In the genomic region with DNA sequence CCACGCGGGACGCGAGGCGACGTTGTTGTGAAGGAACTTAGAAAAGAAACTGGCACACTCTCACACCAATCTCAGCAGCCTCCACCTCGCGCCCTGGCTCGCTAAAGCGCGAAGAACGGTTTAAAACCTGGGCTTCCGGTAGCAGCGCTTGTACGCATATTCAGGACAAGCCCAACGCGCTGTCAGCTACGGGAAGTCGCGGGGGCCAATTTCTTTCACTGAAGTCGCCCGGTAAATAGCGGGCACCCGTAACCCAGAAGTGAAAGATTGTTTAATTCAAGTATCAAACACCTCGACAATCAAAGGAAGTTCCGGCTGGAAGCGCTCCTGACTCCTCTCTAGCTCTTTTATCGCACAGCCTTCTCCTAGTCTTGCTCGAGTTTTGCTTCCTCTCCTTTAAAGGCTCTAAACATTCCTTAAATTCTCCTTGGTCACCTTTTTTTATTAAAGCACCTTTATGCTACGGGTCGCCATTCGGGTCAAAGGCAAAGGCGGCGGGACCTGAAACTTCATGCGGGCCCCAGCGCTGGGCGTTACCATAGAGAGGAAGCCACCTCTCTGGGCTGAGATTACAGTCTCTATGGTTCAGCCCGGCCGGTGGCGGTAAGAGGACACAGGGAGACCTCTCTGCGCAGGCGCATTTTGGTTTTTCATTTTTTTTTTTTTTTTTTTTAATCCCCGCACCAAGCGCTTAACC, we compare ENCODE assay signal across 8 mouse cellular contexts. TPM values are rescaled to one million over a fixed set of nuclear protein-coding genes. Genes with fewer than 3 reads are reported as not detected.
DNase-seq lines count a peak whose midpoint lies in the region; ATAC-seq lines count a peak whose summit lies in the region.

TSS of gene Clasp1 (plus strand) at position 302 of the 697 bp plus-strand sequence.

- H3K27ac ChIP-seq in heart, embryonic 14.5 days (replicated peaks in 1 of 2; ENCODE audit: control insufficient read depth in 1 of 2, insufficient read depth in 1 of 2, low read depth in 2 of 2, low read length in 2 of 2): peak within 1 kb of the TSS; percentile 96 to 98
- peak within 1 kb of the TSS; percentile 95 for H3K27ac ChIP-seq in liver, embryonic 13.5 days
- peak within 1 kb of the TSS; percentile 96 for H3K27ac ChIP-seq in stomach, embryonic 16.5 days (ENCODE audit: low read length)

- ATAC-seq in CD4-positive, CD25-positive, alpha-beta regulatory T cell, adult 4 months: peak; percentile 84
- ATAC-seq in heart, embryonic 14.5 days (ENCODE audit: insufficient number of reproducible peaks, insufficient read depth, low FRiP score, low read depth): peak; percentile 97
- peak; percentile 97 for ATAC-seq in liver, embryonic 13.5 days (ENCODE audit: low read depth)
- ATAC-seq in stomach, embryonic 16.5 days (ENCODE audit: insufficient read depth, low FRiP score): peak; percentile 98

- WGBS in heart, embryonic 14.5 days: under 1% methylated on average over 44 of the region's 44 CpGs
- 0% methylated on average over 44 of the region's 44 CpGs for WGBS in liver, embryonic 13.5 days (ENCODE audit: insufficient replicate concordance)
- WGBS in stomach, embryonic 16.5 days: under 1% methylated on average over 44 of the region's 44 CpGs

- H3K4me2 ChIP-seq in heart, embryonic 14.5 days (ENCODE audit: low read length): peak within 1 kb of the TSS; percentile 68
- peak within 1 kb of the TSS; percentile 86 for H3K4me2 ChIP-seq in liver, embryonic 13.5 days
- peak within 1 kb of the TSS; percentile 83 for H3K4me2 ChIP-seq in stomach, embryonic 16.5 days (ENCODE audit: low read depth, low read length)

- H3K36me3 ChIP-seq in heart, embryonic 14.5 days (ENCODE audit: control insufficient read depth, insufficient read depth, low read length): no peaks in the 10 kb centered on the region
- no peaks in the 10 kb centered on the region for H3K36me3 ChIP-seq in liver, embryonic 13.5 days
- 0 out of 2 replicates have a peak, but pooled peaks cover 5% of the 10 kb centered on the region for H3K36me3 ChIP-seq in stomach, embryonic 16.5 days (ENCODE audit: control insufficient read depth, insufficient read depth, low read length)

- H3K27me3 ChIP-seq in heart, embryonic 14.5 days (ENCODE audit: control insufficient read depth, insufficient read depth, low read length): no peaks in the 10 kb centered on the region
- no peaks in the 10 kb centered on the region for H3K27me3 ChIP-seq in liver, embryonic 13.5 days
- H3K27me3 ChIP-seq in stomach, embryonic 16.5 days (ENCODE audit: control insufficient read depth, insufficient read depth, low read length): no peaks in the 10 kb centered on the region

- H3K4me1 ChIP-seq in heart, embryonic 14.5 days (ENCODE audit: control insufficient read depth in 2 of 2, insufficient read depth in 2 of 2, low read length in 2 of 2): peaks cover 0 to 12% of the 10 kb centered on the region in 2 experiments; a peak in 2 of 4 replicates
- H3K4me1 ChIP-seq in liver, embryonic 13.5 days (replicated peaks): peaks cover 30% of the 10 kb centered on the region
- H3K4me1 ChIP-seq in stomach, embryonic 16.5 days (ENCODE audit: control insufficient read depth, insufficient read depth, low read length): peaks cover 20% of the 10 kb centered on the region; the same call in 1 of the 2 replicates

- peak within 1 kb of the TSS; percentile 90 to 99 for H3K4me3 ChIP-seq in heart, embryonic 14.5 days (ENCODE audit: control insufficient read depth in 1 of 2, insufficient read depth in 1 of 2, low read depth in 1 of 2, low read length in 2 of 2)
- peak within 1 kb of the TSS; percentile 95 for H3K4me3 ChIP-seq in liver, embryonic 13.5 days (replicated peaks)
- peak within 1 kb of the TSS; percentile 99 for H3K4me3 ChIP-seq in stomach, embryonic 16.5 days (replicated peaks; ENCODE audit: low read length)

- H3K9me3 ChIP-seq in heart, embryonic 14.5 days (ENCODE audit: control insufficient read depth, low read length): no peaks in the 10 kb centered on the region
- H3K9me3 ChIP-seq in liver, embryonic 13.5 days (replicated peaks): no peaks in the 10 kb centered on the region
- no peaks in the 10 kb centered on the region for H3K9me3 ChIP-seq in stomach, embryonic 16.5 days (replicated peaks; ENCODE audit: control insufficient read depth, low read length)

- peak within 1 kb of the TSS; percentile 98 for H3K9ac ChIP-seq in heart, embryonic 14.5 days (ENCODE audit: low read length)
- peak within 1 kb of the TSS; percentile 96 for H3K9ac ChIP-seq in liver, embryonic 13.5 days
- peak within 1 kb of the TSS; percentile 97 for H3K9ac ChIP-seq in stomach, embryonic 16.5 days (ENCODE audit: low read length)

- peak; percentile 94 for DNase-seq in c-Kit-negative CD71-positive TER-119-positive erythroid progenitor cells, embryonic 14.5 days (ENCODE audit: low read depth, low spot score)
- DNase-seq in fibroblast of lung, adult 2 months (ENCODE audit: low read depth): peak; percentile 94
- peak; percentile 96 for DNase-seq in kidney, postnatal 14 days
- peak; percentile 91 for DNase-seq in liver, embryonic 13.5 days
- peak; percentile 91 for DNase-seq in neural tube, embryonic 10.5 days (ENCODE audit: extremely low spot score, low spot score)

RNA-seq across cellular contexts. Expression of gene Clasp1, which starts in this region (rescaled TPM):
- polyA plus RNA-seq in CD4-positive, CD25-positive, alpha-beta regulatory T cell, adult 4 months (2017; shearing (Covaris generic)): 10 to 100 TPM; 43.6 to 64.9 TPM
- 117 and 128 TPM in 2 replicates for polyA plus RNA-seq in heart, embryonic 14.5 days (2014; fragmentation: Nextera tagmentation; extraction: Ambion mirVana)
- 12.1 and 13.4 TPM in 2 replicates for polyA plus RNA-seq in liver, embryonic 13.5 days (2015; fragmentation: Nextera tagmentation; extraction: Ambion mirVana)
- polyA plus RNA-seq in stomach, embryonic 16.5 days (2015; fragmentation: Nextera tagmentation; extraction: Ambion mirVana): 34.7 and 39.3 TPM in 2 replicates

Comparison
In these comparisons a context has a peak if more than half of its experiments do, and no peak if none do; other contexts are left out.
1. Peak in every context shown above with its lines: DNase-seq, ATAC-seq, H3K4me3 ChIP-seq and H3K27ac ChIP-seq.